In the genomic region with DNA sequence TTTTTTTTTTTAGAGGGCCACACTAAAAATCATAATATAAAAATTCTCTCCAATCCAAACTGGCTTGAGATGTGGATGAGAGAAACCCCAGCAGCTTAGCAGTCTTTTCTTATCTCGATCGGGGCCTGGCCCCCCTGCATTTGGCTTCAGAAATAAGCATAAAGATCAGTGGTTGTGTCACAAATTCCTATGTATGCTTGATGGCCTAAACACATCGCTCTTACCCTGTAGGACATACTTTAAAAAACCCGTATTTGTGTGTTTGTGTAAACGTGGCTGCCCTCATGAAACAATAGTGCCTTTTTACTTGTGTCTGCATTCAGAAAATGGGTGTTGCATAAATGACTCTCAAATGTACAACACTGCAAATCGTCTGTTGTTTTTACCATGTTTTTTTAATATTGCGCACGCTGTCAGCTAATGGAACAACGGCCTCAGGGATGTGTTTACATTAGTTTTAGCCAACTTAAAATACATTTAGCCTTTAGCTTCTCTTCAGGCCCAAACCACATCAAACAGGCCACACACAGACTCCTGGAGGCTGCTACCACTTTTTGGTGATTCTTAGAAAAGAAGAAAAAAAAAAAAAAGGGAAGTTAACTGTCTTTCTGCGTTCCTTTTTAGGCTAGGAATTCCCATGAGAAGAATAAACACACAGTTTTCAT, we compare ENCODE assay signal across 17 mouse cellular contexts.
"Had no signal": no experiment of that assay in that cellular context is flagged by ENCODE, and none has a peak within 500 bp of the region (broad histone marks: within the 10 kb centered on the region; RNA-seq: fewer than 3 reads in every experiment).

No protein-coding gene starts in this region.

- H3K4me2 ChIP-seq: limb, embryonic 12.5 days; liver, embryonic 13.5 days; neural tube, embryonic 12.5 days had no signal

- H3K27ac ChIP-seq: limb, embryonic 12.5 days; liver, embryonic 13.5 days; macrophage; neural tube, embryonic 12.5 days had no signal

- H3K27me3 ChIP-seq: limb, embryonic 12.5 days; liver, embryonic 13.5 days; neural tube, embryonic 12.5 days had no signal

- H3K9me3 ChIP-seq: limb, embryonic 12.5 days; liver, embryonic 13.5 days; midbrain, embryonic 10.5 days; neural tube, embryonic 12.5 days had no signal

- H3K9ac ChIP-seq: limb, embryonic 12.5 days; liver, embryonic 13.5 days; liver, postnatal 0 days; neural tube, embryonic 12.5 days had no signal

- ATAC-seq: intestine, embryonic 16.5 days; liver, postnatal 0 days had no signal

- H3K4me1 ChIP-seq: limb, embryonic 12.5 days; liver, embryonic 13.5 days; neural tube, embryonic 12.5 days had no signal

- DNase-seq: kidney, adult 2 months; kidney, postnatal 36 days; layer of hippocampus, adult 9-11 months; layer of hippocampus, postnatal 36 days; liver; liver, embryonic 13.5 days; liver, postnatal 0 days; midbrain, embryonic 14.5 days; spleen, adult 18-20 months; thymus, adult 18-20 months; thymus, postnatal 14 days had no signal

- H3K4me3 ChIP-seq: limb, embryonic 12.5 days; liver, embryonic 13.5 days; midbrain, embryonic 10.5 days; myocyte; neural tube, embryonic 12.5 days had no signal

- H3K36me3 ChIP-seq: limb, embryonic 12.5 days; liver, embryonic 13.5 days; midbrain, embryonic 10.5 days; neural tube, embryonic 12.5 days had no signal
